Mouse (Mus musculus): Measurements from ENCODE around the gene Lcn2.
"Not testable (repeated sequence)": the region's sequence is repeated elsewhere in the genome, so short reads cannot be mapped to it uniquely, and the experiment has no call there.

Lcn2 gene

GRCm38 (mm10) chr2:32363376-32364106 is 24.5 kb downstream of the Lcn2 start:
- no peak for DNase-seq

GRCm38 (mm10) chr2:32362817-32363340 is 25.2 kb downstream of the Lcn2 start:
- DNase-seq, result peak; percentile 92

GRCm38 (mm10) chr2:32362274-32362673 is 25.8 kb downstream of the Lcn2 start:
- DNase-seq, result not testable (repeated sequence)

GRCm38 (mm10) chr2:32361437-32361836 is 26.6 kb downstream of the Lcn2 start:
- peak; percentile 78 for DNase-seq

GRCm38 (mm10) chr2:32360741-32361140 is 27.3 kb downstream of the Lcn2 start:
- DNase-seq, result peak; percentile 83

- no peak for DNase-seq
Observed at GRCm38 (mm10) chr2:32358381-32358780, 29.7 kb downstream of the Lcn2 start.

DNA sequence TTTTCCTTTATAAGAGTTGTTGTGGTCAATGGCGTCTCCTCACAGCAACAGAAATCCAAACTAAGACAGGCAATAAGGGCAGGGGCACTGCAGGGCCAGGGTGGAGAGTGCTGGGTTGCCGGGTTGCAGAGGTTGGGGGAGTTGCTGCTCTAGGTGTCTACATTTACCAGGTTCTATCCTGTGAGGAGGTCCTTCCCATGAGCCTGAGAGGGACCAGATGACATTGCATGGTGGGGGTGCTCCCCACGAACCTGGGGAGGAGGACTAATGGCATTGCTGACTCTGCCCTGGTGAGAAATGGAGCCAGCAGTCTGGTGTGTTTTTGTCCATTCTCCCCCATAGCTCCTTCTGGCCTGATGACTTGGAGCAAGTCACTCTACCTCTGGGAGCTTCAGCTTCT is 30.3 kb downstream of the Lcn2 start:
- no peak for DNase-seq

DNA sequence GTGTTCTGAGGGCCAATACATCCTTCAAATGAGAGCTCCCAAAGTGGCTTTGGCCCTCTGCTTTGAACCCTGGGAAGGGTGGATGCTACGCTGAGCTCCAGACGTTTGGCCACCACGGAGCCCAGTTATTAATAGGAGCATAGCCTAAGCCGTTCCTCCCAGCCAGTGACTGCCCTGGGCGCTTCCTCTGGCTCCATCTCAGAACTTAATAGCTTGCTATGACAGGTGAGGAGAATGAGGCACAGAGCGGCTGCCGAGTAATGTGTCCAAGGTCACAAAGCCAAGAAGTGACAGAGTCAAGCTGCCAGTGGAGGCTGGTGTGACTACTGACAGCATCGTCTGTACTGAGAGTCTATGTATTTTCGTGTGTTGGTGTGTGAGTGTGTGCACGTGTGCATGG is 31.8 kb downstream of the Lcn2 start:
- no peak for DNase-seq

DNA sequence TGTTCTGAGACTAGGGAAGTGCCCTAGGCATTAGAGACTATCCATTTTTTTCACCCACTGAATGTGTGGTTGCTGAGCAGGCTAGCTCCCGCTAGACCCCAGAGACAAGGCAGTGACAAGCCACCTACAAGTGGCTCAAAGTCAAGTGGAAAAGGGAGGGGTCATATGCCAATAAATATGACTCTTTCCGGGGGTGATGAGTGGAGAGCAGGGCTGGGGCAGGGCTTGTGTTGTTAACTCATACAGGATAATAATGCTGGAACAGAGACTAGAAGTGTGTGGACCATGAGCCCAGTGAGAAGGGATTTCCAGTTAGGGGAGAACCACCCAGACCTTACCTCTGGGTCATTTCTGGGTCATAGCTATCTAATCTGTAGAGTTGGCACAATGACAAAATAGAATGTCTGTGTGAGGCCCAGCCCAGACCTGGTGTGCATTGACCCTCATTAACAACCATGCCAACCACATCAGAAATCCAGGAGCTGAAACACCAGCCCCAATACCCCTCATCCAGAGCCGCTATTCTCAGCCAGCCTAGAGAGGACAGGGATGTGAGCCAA is 33.6 kb downstream of the Lcn2 start:
- no peak for DNase-seq

DNA sequence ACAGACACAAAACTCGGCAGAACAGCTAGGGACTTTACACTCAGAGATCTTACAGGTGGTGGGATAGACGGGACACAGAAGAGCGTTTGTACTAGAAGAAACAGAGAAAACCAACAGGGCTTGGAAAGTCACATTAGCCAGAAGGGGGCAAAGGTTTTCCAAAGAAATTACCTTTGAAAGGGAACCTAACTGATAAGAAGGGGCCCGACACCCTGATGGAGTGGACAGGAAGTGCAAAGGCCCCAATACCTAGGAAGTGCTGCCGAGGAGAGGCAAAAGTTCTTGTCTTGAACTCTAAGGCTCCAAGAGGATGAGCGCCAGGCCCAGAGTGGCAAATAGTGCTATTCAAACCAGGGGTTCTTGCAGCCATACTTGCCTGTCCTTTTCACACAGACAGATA is 34.2 kb downstream of the Lcn2 start:
- no peak for DNase-seq

- DNase-seq, result peak; percentile 96
Observed at GRCm38 (mm10) chr2:32353007-32353542, 35.0 kb downstream of the Lcn2 start, which contains the start of gene Dnm1. TSS of gene Dnm1 (minus strand) at chr2:32353338.

GRCm38 (mm10) chr2:32352151-32353006 is 35.7 kb downstream of the Lcn2 start, which contains the start of gene Ciz1:
TSS of gene Ciz1 (plus strand) at chr2:32352327.
- DNase-seq, result peak; percentile 76

GRCm38 (mm10) chr2:32351471-32351961 is 36.5 kb downstream of the Lcn2 start:
- peak; percentile 60 for DNase-seq

DNA sequence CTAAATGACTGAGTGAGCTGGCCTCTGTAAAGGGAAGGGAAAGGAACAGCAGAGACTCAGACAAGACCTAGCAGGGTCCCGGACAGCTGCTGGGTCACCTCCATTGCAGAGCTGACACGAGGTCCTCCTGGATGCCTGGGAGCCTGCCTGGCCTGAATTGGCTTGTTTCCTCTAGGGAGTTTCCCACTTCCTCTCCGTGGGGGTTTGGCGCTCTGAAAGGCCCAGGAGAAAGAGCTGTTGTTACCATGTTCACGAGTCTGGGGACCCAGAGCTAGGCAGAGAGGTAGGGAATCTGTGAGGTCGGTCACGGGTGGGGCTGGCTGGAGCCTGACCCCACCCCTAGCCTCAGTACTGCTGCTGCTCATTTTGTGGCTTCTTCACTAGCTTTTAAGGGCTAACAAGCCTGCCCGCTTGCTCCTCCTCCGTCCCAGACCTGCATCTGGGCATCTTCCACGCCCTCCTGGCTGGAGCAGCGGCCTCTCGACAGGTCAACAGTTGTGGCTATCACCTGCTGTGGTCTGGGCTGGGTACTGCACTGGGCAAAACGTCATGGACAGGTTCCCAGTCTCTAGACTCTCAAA is 37.5 kb downstream of the Lcn2 start:
- DNase-seq, result no peak

DNA sequence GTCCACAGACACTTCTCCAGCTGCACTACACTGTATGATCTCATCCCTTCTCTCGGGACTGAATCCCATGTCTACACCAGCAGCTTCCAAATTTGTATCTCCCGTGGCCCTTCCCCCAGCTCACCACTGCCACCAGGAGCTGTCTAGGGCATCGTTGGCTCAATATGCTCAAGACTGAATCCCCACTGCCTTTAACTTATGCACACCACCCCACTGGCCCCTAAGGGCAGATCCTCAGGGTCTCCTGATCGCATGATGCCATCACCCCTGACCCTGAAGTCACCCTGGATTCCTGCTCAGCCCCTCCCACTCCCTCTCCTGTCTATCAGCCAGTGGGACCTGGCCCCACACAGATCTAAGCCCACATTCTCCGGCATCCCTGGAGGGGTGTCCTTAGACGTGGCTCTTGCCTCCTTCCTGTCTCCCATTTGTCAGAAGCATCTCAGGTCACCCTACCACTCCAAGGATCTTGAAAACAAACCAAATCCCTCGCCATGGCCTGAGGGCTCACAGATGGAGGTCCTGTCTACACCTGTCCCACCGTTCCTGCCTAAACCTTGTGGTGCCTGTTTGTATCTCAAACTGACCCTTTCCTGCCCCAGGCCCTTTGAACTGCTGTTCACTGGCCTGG is 38.3 kb downstream of the Lcn2 start:
- peak; percentile 63 for DNase-seq

DNA sequence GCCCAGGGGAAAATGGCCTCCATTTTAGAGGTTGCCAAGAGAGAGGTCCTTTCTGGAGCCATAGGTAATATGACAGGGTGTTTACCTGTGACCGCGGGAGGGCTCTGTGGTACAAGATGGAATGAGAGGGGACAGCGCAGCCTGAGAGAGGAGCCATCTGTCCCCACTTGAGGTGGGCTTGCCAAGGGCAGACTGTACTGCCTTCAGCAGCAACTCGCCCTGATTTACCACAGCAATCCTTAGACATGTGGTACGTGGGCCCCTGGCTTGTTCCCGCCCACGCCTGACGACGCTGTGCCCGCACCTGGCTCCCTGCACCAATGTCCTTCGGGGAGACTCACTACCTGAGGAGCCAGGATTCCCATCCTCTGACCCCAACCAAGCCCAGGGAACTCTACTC is 39.7 kb downstream of the Lcn2 start:
- peak; percentile 70 for DNase-seq

GRCm38 (mm10) chr2:32347019-32347418 is 41.0 kb downstream of the Lcn2 start:
- DNase-seq, result no peak

DNA sequence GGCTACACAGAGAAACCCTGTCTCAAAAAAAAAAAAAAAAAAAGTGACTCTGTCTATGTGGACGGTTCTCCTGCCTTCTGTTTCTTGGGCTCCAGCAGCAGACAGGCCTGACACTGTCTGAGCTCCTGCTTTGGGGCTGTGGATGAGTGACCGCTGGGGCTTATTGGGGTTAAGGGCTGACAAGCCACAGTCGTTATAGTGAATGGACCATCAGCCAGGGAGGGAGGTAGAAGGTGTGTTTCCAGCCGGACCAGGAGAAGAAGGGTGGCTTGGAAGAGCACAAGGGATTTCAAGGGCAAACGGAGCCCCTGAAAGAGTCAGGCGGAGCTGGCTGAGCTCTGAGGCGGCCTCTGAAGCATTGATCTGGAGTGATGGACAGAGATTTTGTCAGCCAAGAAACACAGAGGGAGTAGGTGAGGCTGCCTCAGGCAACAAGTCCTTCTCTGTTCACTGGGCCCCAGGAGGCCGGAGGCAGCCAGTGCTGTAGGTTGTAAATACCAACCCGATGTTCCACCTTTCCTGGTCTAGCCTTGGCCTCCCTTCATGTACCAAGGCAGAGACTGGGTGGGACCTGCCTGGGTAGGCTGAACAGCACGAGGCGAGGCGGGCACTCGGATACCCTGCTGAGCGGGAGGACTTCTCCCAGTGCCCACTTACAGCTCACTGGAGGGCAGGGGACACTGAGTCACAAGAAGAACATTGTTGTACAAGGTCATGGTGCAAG is 43.3 kb downstream of the Lcn2 start:
- no peak for DNase-seq

- DNase-seq, result no peak
Observed at GRCm38 (mm10) chr2:32344056-32344455, 44.0 kb downstream of the Lcn2 start.

GRCm38 (mm10) chr2:32343351-32343671 is 44.7 kb downstream of the Lcn2 start:
- no peak for DNase-seq

GRCm38 (mm10) chr2:32342539-32343350 is 45.3 kb downstream of the Lcn2 start:
- peak; percentile 86 for DNase-seq
